Comparison of ENCODE assay signal across 35 mouse cellular contexts in the genomic region with DNA sequence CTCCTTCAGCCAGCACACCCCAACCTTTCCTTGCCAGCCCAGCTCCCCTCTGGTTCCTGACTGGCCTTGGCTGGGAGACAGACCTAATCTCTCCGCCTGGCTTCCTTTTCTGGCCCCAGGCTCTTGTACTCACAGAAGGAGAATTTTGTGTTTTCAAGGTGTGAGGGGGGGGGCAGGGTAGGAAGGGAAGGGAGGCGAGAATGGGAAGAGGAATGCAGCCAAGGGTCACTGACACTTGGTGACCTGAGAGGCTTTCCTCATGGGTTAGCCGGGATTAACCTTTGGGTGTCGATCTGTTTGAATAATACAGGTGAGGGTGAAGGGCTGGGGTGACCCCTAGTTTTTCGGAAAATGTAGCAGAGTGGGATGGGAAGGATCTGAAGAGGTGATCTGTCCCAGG. TPM values are rescaled to one million over a fixed set of nuclear protein-coding genes. Genes with fewer than 3 reads are reported as not detected.
DNase-seq lines count a peak whose midpoint lies in the region; ATAC-seq and TF ChIP-seq lines count a peak whose summit lies in the region.
"Had no signal": no experiment of that assay in that cellular context is flagged by ENCODE, and none has a peak within 500 bp of the region (broad histone marks: within the 10 kb centered on the region; RNA-seq: fewer than 3 reads in every experiment).

No protein-coding gene starts in this region.

- 56% methylated on average over 5 of the region's 5 CpGs for WGBS in cerebellum, adult 2 months
- 50% methylated on average over 5 of the region's 5 CpGs for WGBS in kidney, embryonic 16.5 days

- ATAC-seq in kidney, embryonic 16.5 days (ENCODE audit: low FRiP score, low TSS enrichment) = no peak
- ATAC-seq: forebrain, embryonic 14.5 days; inflammation-experienced regulatory T-cells, adult 6 months; midbrain, embryonic 16.5 days had no signal

- H3K9me3 ChIP-seq in kidney, embryonic 16.5 days (ENCODE audit: low read length) = no peaks in the 10 kb centered on the region
- H3K9me3 ChIP-seq: embryonic facial prominence, embryonic 10.5 days; embryonic facial prominence, embryonic 15.5 days; G1E; heart, embryonic 12.5 days; liver, embryonic 15.5 days; lung, embryonic 15.5 days had no signal

- no peak overlapping the region for H3K4me2 ChIP-seq in kidney, embryonic 16.5 days (replicated peaks; ENCODE audit: low read depth, low read length)
- H3K4me2 ChIP-seq: embryonic facial prominence, embryonic 15.5 days; heart, embryonic 12.5 days; hindbrain, embryonic 14.5 days; liver, embryonic 15.5 days; lung, embryonic 15.5 days; midbrain, embryonic 11.5 days had no signal

- no peaks in the 10 kb centered on the region for H3K27me3 ChIP-seq in cerebellum, adult 2 months (ENCODE audit: control insufficient read depth, insufficient read depth, low read length)
- no peaks in the 10 kb centered on the region for H3K27me3 ChIP-seq in kidney, embryonic 16.5 days (ENCODE audit: insufficient read depth, low read length)
- H3K27me3 ChIP-seq: embryonic facial prominence, embryonic 15.5 days; heart, embryonic 12.5 days; liver, embryonic 15.5 days; lung, embryonic 15.5 days had no signal

- no peak for TF ChIP-seq CTCF in cerebellum, adult 2 months (IDR thresholded peaks at IDR 0.05; ENCODE audit: borderline replicate concordance, insufficient read depth, low read depth, low read length)

- H3K4me1 ChIP-seq in cerebellum, adult 2 months (ENCODE audit: control insufficient read depth, insufficient read depth, low read length) = no peaks in the 10 kb centered on the region
- H3K4me1 ChIP-seq in kidney, embryonic 16.5 days (ENCODE audit: insufficient read depth, low read length) = peaks cover 2% of the 10 kb centered on the region; the same call in 1 of the 2 replicates
- H3K4me1 ChIP-seq: embryonic facial prominence, embryonic 15.5 days; liver, embryonic 15.5 days; lung, embryonic 15.5 days had no signal

- H3K27ac ChIP-seq in cerebellum, adult 2 months (ENCODE audit: insufficient read depth, low read length) = no peak overlapping the region
- no peak overlapping the region for H3K27ac ChIP-seq in kidney, embryonic 16.5 days (ENCODE audit: low read length)
- H3K27ac ChIP-seq: embryonic facial prominence, embryonic 10.5 days; embryonic facial prominence, embryonic 15.5 days; heart, adult 2 months; hindbrain, embryonic 14.5 days; liver, embryonic 15.5 days; lung, embryonic 15.5 days had no signal

- no peak overlapping the region for H3K9ac ChIP-seq in kidney, embryonic 16.5 days (replicated peaks; ENCODE audit: low read length)
- H3K9ac ChIP-seq: embryonic facial prominence, embryonic 15.5 days; heart, embryonic 12.5 days; hindbrain, embryonic 14.5 days; liver, embryonic 15.5 days; lung, embryonic 15.5 days had no signal

- no peak for TF ChIP-seq POLR2A in cerebellum, adult 2 months (IDR thresholded peaks at IDR 0.05; ENCODE audit: borderline replicate concordance, insufficient read depth, low read length)

- H3K4me3 ChIP-seq in cerebellum, adult 2 months (replicated peaks; ENCODE audit: insufficient read depth, low read depth, low read length) = no peak overlapping the region
- no peak overlapping the region for H3K4me3 ChIP-seq in kidney, embryonic 16.5 days (ENCODE audit: low read length)
- H3K4me3 ChIP-seq: embryonic facial prominence, embryonic 10.5 days; embryonic facial prominence, embryonic 15.5 days; heart, adult 2 months; heart, embryonic 12.5 days; liver, embryonic 15.5 days; lung, embryonic 15.5 days had no signal

- H3K36me3 ChIP-seq in kidney, embryonic 16.5 days (ENCODE audit: insufficient read depth, low read length) = no peaks in the 10 kb centered on the region
- H3K36me3 ChIP-seq: embryonic facial prominence, embryonic 10.5 days; embryonic facial prominence, embryonic 15.5 days; G1E; liver, embryonic 15.5 days; lung, embryonic 15.5 days had no signal

- peak; percentile 29 to 35 for DNase-seq in cerebellum, postnatal 14 days
- DNase-seq in cerebellum, adult 2 months = no peak
- peak; percentile 36 for DNase-seq in kidney, adult 11 months
- no peak for DNase-seq in kidney, postnatal 14 days
- peak; percentile 50 for DNase-seq in kidney, postnatal 36 days
- no peak for DNase-seq in adrenal gland, postnatal 36 days
- DNase-seq: adrenal gland, adult 8-10 months; cerebellum, adult 11 months; cerebellum, postnatal 25 days; gastrocnemius, postnatal 36 days; heart, adult 2 months; heart, postnatal 4 days; layer of hippocampus, postnatal 36 days; left cerebral cortex, postnatal 4 days; right cerebral cortex, adult 18-20 months; spleen, adult 18-20 months; thymus, postnatal 14 days had no signal

RNA-seq across cellular contexts. Expression of a gene that starts 12.7 kb away (rescaled TPM):
- 254 and 269 TPM in 2 replicates for polyA plus RNA-seq in cerebellum, adult 2 months (2012; rRNA removed)
- polyA plus RNA-seq in kidney, embryonic 16.5 days (2015; fragmentation: Nextera tagmentation; extraction: Ambion mirVana) = 60.2 and 69.7 TPM in 2 replicates
- 10 to 100 TPM; 24.9 to 39.2 TPM for total RNA-seq in adrenal gland, postnatal 36 days (2021)

RNA-seq across cellular contexts. Expression of a gene that starts 15.9 kb away (rescaled TPM):
- 0.03 TPM in 1 of 2 replicates, not detected in the other for polyA plus RNA-seq in cerebellum, adult 2 months (2012; rRNA removed)
- 0.05 TPM in 1 of 2 replicates, not detected in the other for polyA plus RNA-seq in kidney, embryonic 16.5 days (2015; fragmentation: Nextera tagmentation; extraction: Ambion mirVana)
- 1 to 10 TPM in 1 of 2 experiments, under 1 TPM in 1; 0.53 to 1.4 TPM for total RNA-seq in adrenal gland, postnatal 36 days (2021)
- total RNA-seq: heart, adult 2 months; layer of hippocampus, postnatal 36 days; megakaryocyte progenitor cell, adult 5-6 weeks; neutrophil, adult 5-6 weeks had no signal
- polyA plus RNA-seq: embryonic facial prominence, embryonic 10.5 days; embryonic facial prominence, embryonic 15.5 days; G1E; inflammation-experienced regulatory T-cells, adult 6 months; lung, embryonic 15.5 days; midbrain, embryonic 11.5 days; midbrain, embryonic 16.5 days; neural tube, embryonic 11.5 days; urinary bladder, adult 2 months had no signal

RNA-seq across cellular contexts. Expression of a gene that starts 23.7 kb away (rescaled TPM):
- polyA plus RNA-seq in cerebellum, adult 2 months (2012; rRNA removed) = 535 and 584 TPM in 2 replicates
- polyA plus RNA-seq in kidney, embryonic 16.5 days (2015; fragmentation: Nextera tagmentation; extraction: Ambion mirVana) = 1.7 and 2.4 TPM in 2 replicates
- 100 to 1,000 TPM; 134 to 155 TPM for total RNA-seq in adrenal gland, postnatal 36 days (2021)
- total RNA-seq: megakaryocyte progenitor cell, adult 5-6 weeks; neutrophil, adult 5-6 weeks had no signal
- polyA plus RNA-seq: G1E had no signal

RNA-seq across cellular contexts. Expression of a gene that starts 54.4 kb away (rescaled TPM):
- 3.8 and 3.9 TPM in 2 replicates for polyA plus RNA-seq in cerebellum, adult 2 months (2012; rRNA removed)
- 5.2 and 5.6 TPM in 2 replicates for polyA plus RNA-seq in kidney, embryonic 16.5 days (2015; fragmentation: Nextera tagmentation; extraction: Ambion mirVana)
- under 1 TPM in 1 of 2 experiments, not detected in 1; 0.46 TPM for total RNA-seq in adrenal gland, postnatal 36 days (2021)
- total RNA-seq: G1E; megakaryocyte progenitor cell, adult 5-6 weeks; neutrophil, adult 5-6 weeks had no signal
- polyA plus RNA-seq: G1E; inflammation-experienced regulatory T-cells, adult 6 months had no signal

RNA-seq across cellular contexts. Expression of a gene that starts 55.0 kb away (rescaled TPM):
- polyA plus RNA-seq in cerebellum, adult 2 months (2012; rRNA removed) = 116 and 130 TPM in 2 replicates
- polyA plus RNA-seq in kidney, embryonic 16.5 days (2015; fragmentation: Nextera tagmentation; extraction: Ambion mirVana) = not detected in 2 replicates
- total RNA-seq in adrenal gland, postnatal 36 days (2021) = under 1 TPM in 1 of 2 experiments, not detected in 1; 0.23 TPM
- total RNA-seq: G1E; gastrocnemius, postnatal 36 days; heart, adult 2 months; heart, postnatal 4 days; megakaryocyte progenitor cell, adult 5-6 weeks; neutrophil, adult 5-6 weeks had no signal
- polyA plus RNA-seq: G1E; heart, embryonic 12.5 days; heart, postnatal 0 days; inflammation-experienced regulatory T-cells, adult 6 months; liver, embryonic 15.5 days; stomach, embryonic 16.5 days had no signal

Comparison
In these comparisons a context has a peak if more than half of its experiments do, and no peak if none do; other contexts are left out.
1. DNase-seq: peak in cerebellum, postnatal 14 days (2 of 2), kidney, adult 11 months (single experiment) and kidney, postnatal 36 days (2 of 2); none in cerebellum, adult 2 months (0 of 2), kidney, postnatal 14 days (single experiment) and adrenal gland, postnatal 36 days (0 of 2).
2. RNA of a gene that starts 23.7 kb away (polyA plus RNA-seq): 535 to 584 TPM in cerebellum, adult 2 months; 1.7 to 2.4 TPM in kidney, embryonic 16.5 days; every median in the first group is over 100 times any median in the second.